Mouse (Mus musculus) thymus, adult 2 months (tissue): ENCODE measurements around the gene Ndufb4.

ENCODE experiments used
- CTCF ChIP-seq: fragments of 200-500 bp; IDR thresholded peaks from 2 replicates; pipeline ENCODE4 v1.5.1; 2012; ENCODE audit warnings: mild to moderate bottlenecking, control low read depth, low read length, moderate library complexity, borderline replicate concordance; ENCODE audit not compliant: control insufficient read depth, poor library complexity, insufficient read depth; ENCODE audit errors: extremely low read depth
- POLR2A ChIP-seq: fragments of 200-500 bp; IDR thresholded peaks from 2 replicates; pipeline ENCODE4 v1.6.1; 2012; ENCODE audit warnings: mild to moderate bottlenecking, low read length, control low read depth, moderate library complexity; ENCODE audit not compliant: control insufficient read depth, poor library complexity, insufficient read depth; ENCODE audit errors: extremely low read depth

DNA sequence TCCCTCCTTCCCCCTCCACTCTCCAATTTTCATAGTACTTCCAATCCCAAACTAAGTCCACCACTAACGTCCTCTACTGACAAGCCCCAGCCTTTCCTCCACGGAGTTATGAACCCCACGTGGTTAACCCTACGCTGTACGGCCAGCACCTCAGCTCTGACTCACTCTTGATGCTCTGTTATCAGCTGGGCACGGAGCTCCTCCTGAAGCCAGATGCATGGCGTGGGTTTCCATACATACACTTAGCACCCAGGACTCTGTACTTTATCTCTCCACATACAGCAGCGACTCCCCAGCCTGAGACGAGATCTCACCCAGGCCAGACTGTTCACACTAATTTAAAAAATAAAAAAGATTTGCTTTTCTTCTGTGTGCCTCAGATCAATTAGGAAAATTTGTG is 19.7 kb downstream of the Ndufb4 start:
- TF ChIP-seq CTCF = no peak
- TF ChIP-seq POLR2A = no peak
